Mouse (Mus musculus) kidney, postnatal 25 days (tissue): Measurements from ENCODE around the gene Olfr488.
"Not testable (repeated sequence)": the region's sequence is repeated elsewhere in the genome, so short reads cannot be mapped to it uniquely, and the experiment has no call there.

ENCODE experiments used
- DNase-seq, 2 experiments: peaks; one replicate each; pipeline ENCODE4 v3.0.0; 2021; ENCODE audit warnings: mixed read lengths in 2 of 2

Gene Olfr488

GRCm38 (mm10) chr7:108258247-108258646, at the start of gene Olfr488:
Gene Olfr488 (minus strand): TSS chr7:108258347.
- DNase-seq: no peak

GRCm38 (mm10) chr7:108288834-108289233, 30.7 kb upstream of the Olfr488 start, which contains the start of gene Olfr490:
Gene Olfr490 (minus strand): TSS chr7:108288934.
- DNase-seq: no peak

- DNase-seq: no peak
Measured at GRCm38 (mm10) chr7:108233551-108233950, 24.6 kb downstream of the Olfr488 start.

- not testable (repeated sequence) for DNase-seq
Measured at GRCm38 (mm10) chr7:108214536-108214935, 43.6 kb downstream of the Olfr488 start, which contains the start of gene Olfr487. Gene Olfr487 (minus strand): TSS chr7:108214636.
